Mouse (Mus musculus) gastrocnemius, postnatal 36 days (tissue): ENCODE results near the gene Lce1a1. TPM values are rescaled to one million over a fixed set of nuclear protein-coding genes. Genes with fewer than 3 reads are reported as not detected.
"Not testable (repeated sequence)": the region's sequence is repeated elsewhere in the genome, so short reads cannot be mapped to it uniquely, and the experiment has no call there.

Experiments used
- DNase-seq, 2 experiments: peaks; one replicate each; pipeline ENCODE4 v3.0.0; 2022
- intact Hi-C: fragments of 180-260 bp; cut with DNase I; formaldehyde crosslinking; loops from one replicate; pipeline ENCODE4 v1.15.1; 2025
- long read RNA-seq, 2 experiments: library from polyadenylated mRNA; stranded (forward); transcript quantifications; one replicate each; pipeline ENCODE4 v2.0.0; 2021
- total RNA-seq, 2 experiments: library from RNA; stranded (reverse); gene quantifications; 2 replicates each; pipeline ENCODE4 v1.2.3; 2021

The Lce1a1 gene
- total RNA-seq = not detected
- long read RNA-seq, experiment 1 = 0 reads
- long read RNA-seq, experiment 2 = 0 reads

GRCm38 (mm10) chr3:92648207-92648606 lies at the start of gene Lce1a1:
Gene Lce1a1, minus strand, starts transcription at chr3:92648307.
- intact Hi-C loops = no loop called here
- DNase-seq = no peak

DNA sequence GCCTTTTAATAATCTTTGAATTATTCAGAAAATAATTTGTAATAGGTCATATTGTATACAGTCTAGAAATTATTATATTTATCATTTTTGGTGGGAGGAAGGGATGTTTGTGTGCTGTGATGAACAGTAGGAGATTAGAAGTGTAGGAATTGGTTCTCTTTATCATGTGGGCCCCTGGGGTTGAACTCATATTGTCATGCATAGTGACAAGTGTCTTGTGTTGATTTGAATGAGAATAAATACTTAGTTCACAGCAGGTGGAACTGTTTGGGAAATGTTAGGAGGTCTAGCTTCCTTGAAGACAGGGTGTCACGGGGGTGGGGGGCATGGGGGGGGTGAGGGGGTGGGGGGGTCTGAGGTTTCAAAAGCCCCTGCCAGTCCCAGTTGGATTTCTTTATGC lies 46.5 kb upstream of the Lce1a1 start:
- no peak for DNase-seq
- intact Hi-C loops = no loop called here

GRCm38 (mm10) chr3:92691688-92692087 lies 43.6 kb upstream of the Lce1a1 start:
- intact Hi-C loops = no loop called here
- no peak for DNase-seq

GRCm38 (mm10) chr3:92689154-92689553 lies 41.0 kb upstream of the Lce1a1 start:
- intact Hi-C loops, DNase-seq: not testable (repeated sequence)

GRCm38 (mm10) chr3:92687110-92687509 lies 39.0 kb upstream of the Lce1a1 start, which contains the start of gene Lce1d:
Gene Lce1d, minus strand, starts transcription at chr3:92687210.
- DNase-seq = no peak
- intact Hi-C loops = no loop called here

GRCm38 (mm10) chr3:92678947-92679346 lies 30.8 kb upstream of the Lce1a1 start, which contains the start of gene Lce1c:
Gene Lce1c, plus strand, starts transcription at chr3:92679247.
- intact Hi-C loops = no loop called here
- DNase-seq = no peak

GRCm38 (mm10) chr3:92670215-92670614 lies 22.1 kb upstream of the Lce1a1 start, which contains the start of gene Lce1a2:
Gene Lce1a2, minus strand, starts transcription at chr3:92670315.
- intact Hi-C loops = no loop called here

GRCm38 (mm10) chr3:92656826-92657225 lies 8.7 kb upstream of the Lce1a1 start, which contains the start of gene Lce1b:
Gene Lce1b, minus strand, starts transcription at chr3:92656926.
- no peak for DNase-seq
- intact Hi-C loops = no loop called here

More at GRCm38 (mm10) chr3:92670215-92670614, 22.1 kb upstream of the Lce1a1 start, which contains the start of gene Lce1a2:
- no peak for DNase-seq

- no peak for DNase-seq
- intact Hi-C loops = no loop called here
Measured at GRCm38 (mm10) chr3:92639854-92640253, 8.3 kb downstream of the Lce1a1 start.

- intact Hi-C loops = no loop called here
- DNase-seq = no peak
Measured at GRCm38 (mm10) chr3:92638653-92638991, 9.5 kb downstream of the Lce1a1 start.

DNA sequence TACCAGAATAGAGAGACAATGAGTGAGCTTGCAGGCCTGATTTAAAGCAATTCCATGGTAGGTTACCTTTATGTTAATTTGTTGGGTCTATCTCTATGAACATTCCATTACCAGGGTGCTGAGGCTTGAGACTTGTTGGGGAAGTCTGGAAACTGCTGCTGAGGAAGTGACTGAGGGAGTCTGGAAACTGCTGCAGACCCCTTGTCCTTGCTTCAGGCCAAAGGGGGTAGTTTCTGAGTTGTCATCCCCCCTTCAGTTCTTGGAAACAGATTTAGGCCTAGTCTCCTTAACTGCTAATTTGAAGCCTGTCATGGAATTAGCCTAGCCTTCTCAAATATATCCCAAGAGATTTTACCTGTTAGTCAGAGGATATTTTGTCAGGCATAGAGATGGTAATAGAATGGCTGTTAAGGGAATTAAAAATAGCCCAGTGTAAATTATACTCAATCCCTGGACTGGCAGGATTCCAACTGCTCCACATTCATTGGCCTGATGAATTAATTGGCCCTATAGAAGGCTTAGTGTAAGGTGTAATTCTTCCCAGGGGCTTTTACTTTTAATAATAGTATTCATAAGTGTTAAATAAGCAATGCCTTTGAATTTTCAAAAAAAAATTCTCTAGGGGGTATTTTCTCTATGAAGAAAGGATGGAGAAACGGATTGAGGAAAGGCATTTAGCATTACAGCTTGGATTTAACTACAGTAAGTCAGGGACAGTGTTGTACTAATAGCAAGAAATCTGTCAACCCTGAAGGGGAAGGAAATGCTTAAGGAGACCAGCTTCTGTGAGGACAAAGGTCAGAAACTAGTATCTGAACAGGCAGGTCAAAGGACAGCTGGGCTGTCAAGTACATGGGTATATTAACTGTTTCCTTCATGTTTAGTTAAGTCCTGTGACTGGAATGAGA lies 10.1 kb downstream of the Lce1a1 start:
- intact Hi-C loops = no loop called here
- DNase-seq = no peak

DNA sequence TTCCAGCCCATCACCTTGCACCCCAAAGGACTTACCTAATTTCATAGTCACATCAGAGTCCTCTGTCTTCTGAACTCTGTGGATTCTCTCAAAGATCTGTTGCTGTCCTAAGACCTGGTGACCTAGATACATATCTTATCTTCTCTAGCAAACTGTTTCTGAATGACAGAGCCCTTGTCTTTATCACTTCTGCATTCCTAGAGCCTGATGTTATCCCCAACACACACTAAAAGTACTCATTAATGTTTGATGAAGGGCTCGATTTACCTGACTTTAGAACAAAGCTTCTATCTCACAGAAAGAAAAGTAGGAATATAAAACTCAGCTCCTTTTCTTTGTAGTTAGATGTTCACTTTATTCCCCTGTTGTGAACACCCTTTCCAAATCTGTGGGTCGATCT lies 26.5 kb downstream of the Lce1a1 start, which contains the start of gene Lce6a:
Lce6a (minus strand) TSS at position 101 of the 400 bp plus-strand sequence.
- intact Hi-C loops = loop anchor here (5.0 kb wide), 1 partner anchor 311 kb away; the partner anchor contains the start of gene Lce3b
- DNase-seq = no peak

DNA sequence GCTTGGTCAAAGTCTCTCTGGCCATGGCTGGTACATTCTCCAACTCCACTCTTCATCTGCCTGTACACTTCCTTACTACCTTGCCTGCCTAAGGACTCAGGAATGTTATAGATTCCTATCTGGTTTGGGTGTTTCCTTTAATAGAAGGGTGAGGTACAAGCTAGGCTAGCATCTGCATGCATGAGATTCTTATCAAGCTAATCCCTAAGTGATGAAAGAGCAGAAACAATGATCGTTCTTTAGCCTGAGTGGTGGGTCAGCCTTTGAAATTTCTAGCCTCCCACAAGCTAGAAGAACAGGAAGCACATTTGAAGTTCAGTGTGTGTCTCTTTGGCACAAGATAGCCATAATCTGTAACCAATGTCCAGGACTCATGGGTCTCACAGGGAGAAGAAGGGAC lies 38.3 kb downstream of the Lce1a1 start:
- DNase-seq = no peak
- intact Hi-C loops = no loop called here

DNA sequence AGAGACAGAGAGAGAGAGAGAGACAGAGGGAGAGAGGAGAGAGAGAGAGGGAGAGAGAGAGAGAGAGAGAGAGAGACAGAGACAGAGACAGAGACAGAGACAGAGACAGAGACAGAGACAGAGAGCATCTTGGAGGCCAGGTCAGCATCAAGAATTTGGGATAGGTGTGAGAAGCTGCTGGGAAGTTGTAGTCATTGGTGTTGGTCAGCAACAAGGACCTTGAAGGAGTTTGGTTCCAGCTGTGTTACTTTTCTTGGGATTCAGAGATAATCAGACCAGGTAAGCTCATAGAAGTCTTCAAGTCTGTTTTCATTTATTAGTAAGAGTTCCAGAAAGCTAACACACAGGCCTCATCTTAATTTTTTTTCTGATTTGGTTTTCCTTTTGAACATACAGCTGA lies 40.7 kb downstream of the Lce1a1 start, which contains the start of gene 2210017I01Rik:
2210017I01Rik (minus strand) TSS at position 101 of the 400 bp plus-strand sequence.
- intact Hi-C loops = no loop called here
- DNase-seq = no peak

- intact Hi-C loops = no loop called here
- no peak for DNase-seq
Measured at GRCm38 (mm10) chr3:92602169-92602568, 45.9 kb downstream of the Lce1a1 start.

- intact Hi-C loops = no loop called here
- DNase-seq = no peak
Measured at GRCm38 (mm10) chr3:92600456-92600855, 47.7 kb downstream of the Lce1a1 start.

DNA sequence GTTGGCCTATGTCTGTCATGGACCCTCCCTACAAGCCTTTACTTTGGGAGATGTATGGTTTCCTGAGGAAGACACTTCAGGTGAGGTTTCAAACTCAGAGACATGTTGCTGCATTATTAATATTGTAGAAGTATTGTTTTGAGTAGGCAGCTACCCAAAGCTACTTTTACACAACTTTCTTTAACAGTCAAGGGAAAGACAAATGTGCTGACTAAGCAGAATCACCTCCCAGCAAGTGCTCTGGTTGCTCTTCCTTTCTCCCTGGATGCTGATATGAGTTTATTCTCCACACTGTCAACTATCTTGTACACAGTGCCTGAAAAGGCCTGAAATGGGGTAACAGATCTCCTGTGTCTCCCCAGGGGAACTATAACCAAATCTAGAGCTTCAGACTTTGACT lies 48.1 kb downstream of the Lce1a1 start:
- intact Hi-C loops = no loop called here
- no peak for DNase-seq

DNA sequence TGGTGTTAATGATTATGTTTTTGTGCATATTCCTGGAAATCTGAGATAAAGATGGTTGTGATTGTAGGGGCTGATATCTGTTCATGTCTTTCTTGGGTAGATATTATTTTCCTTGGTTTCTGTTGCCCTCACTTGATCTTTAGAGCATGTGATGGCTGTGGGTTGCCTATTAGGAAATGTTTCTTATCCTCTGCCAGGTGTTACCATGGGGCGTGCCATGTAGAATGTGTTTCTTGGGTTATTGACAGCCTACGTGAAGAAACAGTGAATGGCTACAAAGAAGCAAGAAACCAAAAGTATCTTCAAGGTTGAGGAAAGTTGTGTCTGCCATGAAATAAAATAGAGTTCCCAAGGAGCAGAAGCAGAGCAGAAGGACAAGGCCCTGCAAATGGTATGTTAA lies 49.7 kb downstream of the Lce1a1 start:
- intact Hi-C loops = no loop called here
- no peak for DNase-seq
